Mouse (Mus musculus) forebrain, postnatal 0 days (tissue): ENCODE measurements around the gene Ptprn2. TPM values are rescaled to one million over a fixed set of nuclear protein-coding genes. Genes with fewer than 3 reads are reported as not detected.

Experiments
- ATAC-seq: fragments of 200-750 bp; cut with Nextera tagmentation; 2 replicates; pipeline ENCODE4 v1.8.0; 2017; ENCODE audit warnings: mild to moderate bottlenecking, moderate library complexity
- DNase-seq: peaks from one replicate; pipeline ENCODE4 v3.0.0-alpha.2; 2015
- H3K27ac ChIP-seq: fragments of 300-500 bp; sonication (generic); 2 replicates; pipeline ENCODE4 v1.5.1; 2014; ENCODE audit warnings: low read depth, mild to moderate bottlenecking, antibody characterized with exemption, low read length, moderate library complexity, mixed read lengths
- H3K27me3 ChIP-seq: fragments of 300-500 bp; sonication (generic); 2 replicates; pipeline ENCODE4 v1.6.1; 2014; ENCODE audit warnings: mild to moderate bottlenecking, low read length, mixed read lengths; ENCODE audit not compliant: insufficient read depth
- H3K36me3 ChIP-seq: fragments of 300-500 bp; sonication (generic); 2 replicates; pipeline ENCODE4 v1.6.1; 2014; ENCODE audit warnings: mild to moderate bottlenecking, moderate library complexity; ENCODE audit not compliant: insufficient read depth
- H3K4me1 ChIP-seq: fragments of 300-500 bp; sonication (generic); 2 replicates; pipeline ENCODE4 v1.6.1; 2014; ENCODE audit warnings: antibody characterized with exemption; ENCODE audit not compliant: insufficient read depth
- H3K4me2 ChIP-seq: fragments of 300-500 bp; sonication (generic); 2 replicates; pipeline ENCODE4 v1.6.1; 2014; ENCODE audit warnings: low read depth, mild to moderate bottlenecking, moderate library complexity
- H3K4me3 ChIP-seq: fragments of 300-500 bp; sonication (generic); 2 replicates; pipeline ENCODE4 v1.5.1; 2014; ENCODE audit warnings: low read depth, low read length, mixed read lengths
- H3K9ac ChIP-seq: fragments of 300-500 bp; sonication (generic); 2 replicates; pipeline ENCODE4 v1.6.1; 2014; ENCODE audit warnings: mild to moderate bottlenecking
- H3K9me3 ChIP-seq: fragments of 300-500 bp; sonication (generic); 2 replicates; pipeline ENCODE4 v1.6.1; 2016; ENCODE audit warnings: low read length
- CTCF ChIP-seq: sonication (generic); IDR thresholded peaks from 2 replicates; pipeline ENCODE4 v1.5.1; 2016; ENCODE audit warnings: antibody characterized with exemption, control low read depth, low read depth
- WGBS: fragments of 180-500 bp; shearing (Covaris S2); extraction: QIAGEN DNeasy Blood & Tissue Kit; methylation state at CpG from one replicate; pipeline ENCODE4 v1.1.7; 2014; 5-methylcytosine and 5-hydroxymethylcytosine counted together
- polyA plus RNA-seq: library from polyadenylated mRNA; unstranded; fragments of >200 nt; fragmentation: Nextera tagmentation; extraction: Ambion mirVana; gene quantifications from 2 replicates; pipeline ENCODE4 v1.2.1, GENCODE M21; 2015
- total RNA-seq: library from RNA; depleted of rRNA; stranded (reverse); fragments of >200 nt; gene quantifications from 2 replicates; pipeline ENCODE4 v1.2.3, GENCODE M21; 2014

Ptprn2 gene
- total and polyA plus RNA-seq, 2 experiments from 2014 or later = 15.9 to 91.1 TPM

- peak overlapping the region; percentile 29; the same call in 1 of the 2 replicates for H3K27ac ChIP-seq
- ATAC-seq = peak; percentile 53
- DNase-seq = no peak
- TF ChIP-seq CTCF = no peak
- H3K4me3 ChIP-seq = no peak overlapping the region
- H3K9me3 ChIP-seq = no peaks in the 10 kb centered on the region
- H3K4me1 ChIP-seq = peaks cover 29% of the 10 kb centered on the region
- WGBS = 11% methylated on average over 11 of the region's 11 CpGs
- H3K27me3 ChIP-seq = 0 out of 2 replicates have a peak, but pooled peaks cover 4% of the 10 kb centered on the region
- no peak overlapping the region for H3K4me2 ChIP-seq
- H3K36me3 ChIP-seq = no peaks in the 10 kb centered on the region
- H3K9ac ChIP-seq = peak overlapping the region; percentile 10; the same call in 1 of the 2 replicates
Observed at GRCm38 (mm10) chr12:117172885-117173529, 687.5 kb downstream of the Ptprn2 start.

DNA sequence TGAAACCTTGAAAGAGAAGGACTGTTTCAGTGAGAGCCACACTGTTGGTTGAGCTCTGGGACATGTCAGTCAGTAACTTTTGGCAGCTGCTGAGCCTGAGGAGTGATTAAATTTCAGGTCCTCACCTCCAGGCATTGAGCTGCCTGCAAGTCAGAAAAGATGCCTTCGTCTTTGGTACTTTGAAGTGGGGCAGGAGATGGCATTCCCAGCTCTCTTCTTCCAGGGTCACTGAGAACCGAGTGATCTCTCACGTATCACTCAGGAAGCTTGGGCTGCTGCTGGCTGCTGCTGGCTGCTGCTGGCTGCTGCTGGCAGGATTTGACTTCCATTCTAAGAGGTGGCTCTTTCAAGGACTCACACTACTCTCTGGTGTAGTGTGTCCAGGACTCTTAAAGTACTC is 688.7 kb downstream of the Ptprn2 start:
- no peaks in the 10 kb centered on the region for H3K36me3 ChIP-seq
- H3K4me2 ChIP-seq = no peak overlapping the region
- no peak for TF ChIP-seq CTCF
- 29% methylated on average over 3 of the region's 3 CpGs for WGBS
- H3K9me3 ChIP-seq = no peaks in the 10 kb centered on the region
- H3K27me3 ChIP-seq = 0 out of 2 replicates have a peak, but pooled peaks cover 4% of the 10 kb centered on the region
- no peak overlapping the region for H3K9ac ChIP-seq
- peaks cover 29% of the 10 kb centered on the region for H3K4me1 ChIP-seq
- ATAC-seq (no peak), DNase-seq (peak; percentile 26)
- H3K27ac ChIP-seq = peak overlapping the region; percentile 35; the same call in 1 of the 2 replicates
- no peak overlapping the region for H3K4me3 ChIP-seq

DNA sequence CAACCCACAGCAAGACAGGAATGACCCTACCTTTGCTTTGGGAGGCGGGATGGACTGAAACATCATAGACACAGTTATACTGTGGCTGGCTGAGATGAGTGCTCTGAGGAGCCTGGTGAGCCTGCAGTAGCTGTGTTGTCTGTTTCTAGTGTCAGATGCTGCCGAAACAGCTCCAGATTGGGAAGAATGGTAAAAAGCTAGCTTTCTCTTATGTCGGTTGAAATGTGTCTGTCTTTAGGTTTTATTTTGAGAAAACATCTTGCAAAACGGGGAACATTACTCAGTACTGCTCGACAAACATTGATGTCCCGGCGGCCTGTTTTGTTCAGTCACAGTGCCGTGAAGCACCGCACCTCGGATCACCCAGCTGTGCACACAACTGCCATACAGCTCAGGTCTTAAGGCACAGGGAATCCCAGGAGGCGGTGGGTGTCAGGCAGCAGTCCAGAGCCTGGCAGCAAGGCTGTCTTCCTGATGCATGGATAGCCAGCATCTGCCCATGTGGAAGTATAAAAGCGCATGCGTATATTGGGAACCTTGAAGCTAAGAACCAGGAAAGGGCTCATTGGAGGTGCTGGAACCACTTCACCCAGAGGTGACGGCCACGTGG is 689.7 kb downstream of the Ptprn2 start:
- ATAC-seq = no peak
- no peaks in the 10 kb centered on the region for H3K9me3 ChIP-seq
- H3K4me1 ChIP-seq = peaks cover 29% of the 10 kb centered on the region
- H3K9ac ChIP-seq = no peak overlapping the region
- H3K27me3 ChIP-seq = 0 out of 2 replicates have a peak, but pooled peaks cover 4% of the 10 kb centered on the region
- H3K4me2 ChIP-seq = no peak overlapping the region
- no peak for TF ChIP-seq CTCF
- H3K27ac ChIP-seq = peak overlapping the region; percentile 69
- 56% methylated on average over 15 of the region's 15 CpGs for WGBS
- no peaks in the 10 kb centered on the region for H3K36me3 ChIP-seq
- no peak overlapping the region for H3K4me3 ChIP-seq
- no peak for DNase-seq

- peak; percentile 56; the same call in 1 of the 2 replicates for ATAC-seq
- Histone ChIP-seq H3K4me1 (peaks cover 29% of the 10 kb centered on the region), H3K9me3 (no peaks in the 10 kb centered on the region), H3K27ac (peak overlapping the region; percentile 78), H3K4me3 (no peak overlapping the region), H3K27me3 (0 out of 2 replicates have a peak, but pooled peaks cover 4% of the 10 kb centered on the region), H3K4me2 (no peak overlapping the region), H3K36me3 (no peaks in the 10 kb centered on the region), H3K9ac (peak overlapping the region; percentile 40)
- no peak for DNase-seq
- 15% methylated on average over 13 of the region's 13 CpGs for WGBS
- TF ChIP-seq CTCF = no peak
Observed at GRCm38 (mm10) chr12:117176259-117176823, 690.8 kb downstream of the Ptprn2 start.

DNA sequence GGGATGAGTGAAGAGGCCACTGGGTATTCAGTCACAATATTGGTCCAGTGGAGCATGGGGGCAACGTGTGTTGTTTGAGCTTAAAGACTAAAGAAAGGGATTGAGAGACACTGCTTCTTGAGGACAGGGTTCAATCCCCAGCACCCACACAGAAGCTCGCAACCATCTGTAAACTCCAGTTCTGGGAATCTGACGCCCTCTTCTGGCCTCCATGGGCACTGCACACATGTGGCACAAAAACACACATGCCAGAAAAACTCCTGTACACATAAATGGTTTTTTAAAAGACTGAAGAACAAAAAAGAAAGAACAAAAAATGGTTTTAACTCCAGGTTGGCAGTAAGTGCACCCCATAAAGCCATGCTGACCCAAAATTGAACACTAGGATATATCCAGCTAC is 701.6 kb downstream of the Ptprn2 start:
- Histone ChIP-seq H3K4me2 (no peak overlapping the region), H3K4me1 (no peaks in the 10 kb centered on the region), H3K9ac (no peak overlapping the region), H3K4me3 (no peak overlapping the region), H3K36me3 (peaks cover 29% of the 10 kb centered on the region), H3K27ac (no peak overlapping the region), H3K9me3 (no peaks in the 10 kb centered on the region), H3K27me3 (no peaks in the 10 kb centered on the region)
- no peak for ATAC-seq
- no peak for DNase-seq
- WGBS = 78% methylated on average over 3 of the region's 3 CpGs
- peak; percentile 34; the same call in 1 of the 2 replicates for TF ChIP-seq CTCF

- TF ChIP-seq CTCF = no peak
- peaks cover 20% of the 10 kb centered on the region for H3K4me1 ChIP-seq
- DNase-seq (no peak), ATAC-seq (no peak)
- no peak overlapping the region for H3K27ac ChIP-seq
- no peak overlapping the region for H3K9ac ChIP-seq
- H3K9me3 ChIP-seq = no peaks in the 10 kb centered on the region
- H3K36me3 ChIP-seq = peaks cover 10% of the 10 kb centered on the region
- WGBS = 82% methylated on average over 4 of the region's 4 CpGs
- H3K4me2 ChIP-seq = no peak overlapping the region
- no peaks in the 10 kb centered on the region for H3K27me3 ChIP-seq
- no peak overlapping the region for H3K4me3 ChIP-seq
Observed at GRCm38 (mm10) chr12:117192001-117192400, 706.5 kb downstream of the Ptprn2 start.
